9 mouse cellular contexts compared by ENCODE assay signal in the genomic region with DNA sequence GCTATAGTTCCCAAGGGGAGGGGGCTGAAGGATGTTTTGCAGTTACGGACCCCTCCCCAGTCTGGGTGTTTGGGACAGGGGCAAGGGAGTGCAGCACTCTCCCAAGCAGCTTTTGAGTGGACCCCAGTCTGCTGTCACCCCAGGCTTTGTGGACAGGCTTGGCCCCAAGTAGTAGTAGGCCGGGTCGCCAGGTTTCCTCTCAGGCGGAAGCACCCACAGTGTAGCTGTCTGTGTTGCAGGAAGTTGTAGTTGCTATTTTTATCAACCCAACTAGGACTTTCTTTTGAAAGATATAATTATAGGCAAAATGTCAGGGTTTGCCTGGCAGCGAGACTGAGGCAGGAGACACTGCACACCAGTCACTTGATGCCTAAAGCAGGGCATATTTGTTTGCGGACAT. TPM values are rescaled to one million over a fixed set of nuclear protein-coding genes. Genes with fewer than 3 reads are reported as not detected.
A peak's percentile ranks its signal among the peaks of the same experiment; 100 is the strongest.
DNase-seq lines count a peak whose midpoint lies in the region; ATAC-seq and TF ChIP-seq lines count a peak whose summit lies in the region.
"Had no signal": no experiment of that assay in that cellular context is flagged by ENCODE, and none has a peak within 500 bp of the region (broad histone marks: within the 10 kb centered on the region; RNA-seq: fewer than 3 reads in every experiment).

No protein-coding gene starts in this region.

- H3K36me3 ChIP-seq in limb, embryonic 12.5 days, result peaks cover 36% of the 10 kb centered on the region
- peaks cover 57% of the 10 kb centered on the region for H3K36me3 ChIP-seq in limb, embryonic 10.5 days
- H3K36me3 ChIP-seq in embryonic facial prominence, embryonic 12.5 days, result peaks cover 7% of the 10 kb centered on the region; the same call in 1 of the 2 replicates
- peaks cover 15% of the 10 kb centered on the region for H3K36me3 ChIP-seq in limb, embryonic 14.5 days (ENCODE audit: control insufficient read depth, insufficient read depth, low read length)
- H3K36me3 ChIP-seq in neural tube, embryonic 13.5 days, result 0 out of 2 replicates have a peak, but pooled peaks cover 4% of the 10 kb centered on the region

- H3K9ac ChIP-seq in limb, embryonic 12.5 days (replicated peaks), result no peak overlapping the region
- 0 out of 2 replicates have a peak overlapping the region, but pooled peaks have one; percentile 1 for H3K9ac ChIP-seq in embryonic facial prominence, embryonic 12.5 days
- 0 out of 2 replicates have a peak overlapping the region, but pooled peaks have one; percentile 25 for H3K9ac ChIP-seq in limb, embryonic 14.5 days (ENCODE audit: low read depth, low read length, severe bottlenecking)
- peak overlapping the region; percentile 52 for H3K9ac ChIP-seq in neural tube, embryonic 13.5 days

- H3K4me3 ChIP-seq in limb, embryonic 12.5 days (replicated peaks), result no peak overlapping the region
- H3K4me3 ChIP-seq in limb, embryonic 10.5 days, result no peak overlapping the region
- no peak overlapping the region for H3K4me3 ChIP-seq in embryonic facial prominence, embryonic 12.5 days
- no peak overlapping the region for H3K4me3 ChIP-seq in limb, embryonic 14.5 days (replicated peaks; ENCODE audit: low read length)
- H3K4me3 ChIP-seq in neural tube, embryonic 13.5 days, result no peak overlapping the region

- DNase-seq in limb, embryonic 10.5 days (ENCODE audit: low spot score), result no peak
- no peak for DNase-seq in limb, embryonic 14.5 days (ENCODE audit: low spot score)
- DNase-seq in ovary, adult 18-20 months (ENCODE audit: low spot score), result no peak
- no peak for DNase-seq in frontal cortex, postnatal 25 days (ENCODE audit: low spot score in 2 of 2)
- no peak for DNase-seq in frontal cortex, postnatal 36 days (ENCODE audit: low spot score in 2 of 2)
- DNase-seq: layer of hippocampus, postnatal 36 days had no signal

- H3K27me3 ChIP-seq in limb, embryonic 12.5 days, result no peaks in the 10 kb centered on the region
- no peaks in the 10 kb centered on the region for H3K27me3 ChIP-seq in limb, embryonic 10.5 days (ENCODE audit: low read depth, poor library complexity, severe bottlenecking)
- H3K27me3 ChIP-seq in embryonic facial prominence, embryonic 12.5 days, result no peaks in the 10 kb centered on the region
- H3K27me3 ChIP-seq in limb, embryonic 14.5 days (ENCODE audit: control insufficient read depth, insufficient read depth, low read length), result no peaks in the 10 kb centered on the region
- H3K27me3 ChIP-seq in neural tube, embryonic 13.5 days, result no peaks in the 10 kb centered on the region

- H3K27ac ChIP-seq in limb, embryonic 12.5 days, result 0 out of 2 replicates have a peak overlapping the region, but pooled peaks have one; percentile 7
- no peak overlapping the region for H3K27ac ChIP-seq in limb, embryonic 10.5 days
- H3K27ac ChIP-seq in embryonic facial prominence, embryonic 12.5 days, result no peak overlapping the region
- H3K27ac ChIP-seq in limb, embryonic 14.5 days (replicated peaks; ENCODE audit: low read depth, low read length), result no peak overlapping the region
- H3K27ac ChIP-seq in neural tube, embryonic 13.5 days (replicated peaks), result peak overlapping the region; percentile 85

- no peak overlapping the region for H3K4me2 ChIP-seq in limb, embryonic 12.5 days
- H3K4me2 ChIP-seq in embryonic facial prominence, embryonic 12.5 days (replicated peaks), result no peak overlapping the region
- H3K4me2 ChIP-seq in limb, embryonic 14.5 days (replicated peaks; ENCODE audit: low read depth, low read length, severe bottlenecking), result no peak overlapping the region
- H3K4me2 ChIP-seq in neural tube, embryonic 13.5 days, result peak overlapping the region; percentile 30

- TF ChIP-seq POLR2A in limb, embryonic 14.5 days (IDR thresholded peaks at IDR 0.05; ENCODE audit: borderline replicate concordance, extremely low read depth, insufficient read depth, insufficient read length), result no peak

- WGBS in limb, embryonic 12.5 days, result 88% methylated on average over 6 of the region's 6 CpGs
- 86% methylated on average over 6 of the region's 6 CpGs for WGBS in limb, embryonic 10.5 days
- 76% methylated on average over 6 of the region's 6 CpGs for WGBS in embryonic facial prominence, embryonic 12.5 days
- WGBS in limb, embryonic 14.5 days, result 82% methylated on average over 6 of the region's 6 CpGs
- 80% methylated on average over 6 of the region's 6 CpGs for WGBS in neural tube, embryonic 13.5 days

- no peaks in the 10 kb centered on the region for H3K9me3 ChIP-seq in limb, embryonic 12.5 days
- no peaks in the 10 kb centered on the region for H3K9me3 ChIP-seq in limb, embryonic 10.5 days (replicated peaks)
- H3K9me3 ChIP-seq in embryonic facial prominence, embryonic 12.5 days, result no peaks in the 10 kb centered on the region
- H3K9me3 ChIP-seq in limb, embryonic 14.5 days (ENCODE audit: control insufficient read depth, low read length), result no peaks in the 10 kb centered on the region
- no peaks in the 10 kb centered on the region for H3K9me3 ChIP-seq in neural tube, embryonic 13.5 days

- H3K4me1 ChIP-seq in limb, embryonic 12.5 days (replicated peaks), result peaks cover 36% of the 10 kb centered on the region
- peaks cover 25% of the 10 kb centered on the region for H3K4me1 ChIP-seq in limb, embryonic 10.5 days
- H3K4me1 ChIP-seq in embryonic facial prominence, embryonic 12.5 days, result peaks cover 37% of the 10 kb centered on the region
- H3K4me1 ChIP-seq in limb, embryonic 14.5 days (ENCODE audit: control insufficient read depth, insufficient read depth, low read length), result peaks cover 19% of the 10 kb centered on the region
- H3K4me1 ChIP-seq in neural tube, embryonic 13.5 days (replicated peaks), result peaks cover 67% of the 10 kb centered on the region

- no peak for ATAC-seq in limb, embryonic 12.5 days (ENCODE audit: insufficient number of reproducible peaks, insufficient read depth, low FRiP score, low TSS enrichment, low read depth)
- ATAC-seq in embryonic facial prominence, embryonic 12.5 days (ENCODE audit: insufficient number of reproducible peaks, insufficient read depth, low FRiP score, low TSS enrichment), result no peak
- no peak for ATAC-seq in limb, embryonic 14.5 days (ENCODE audit: low FRiP score, low read depth)
- no peak for ATAC-seq in neural tube, embryonic 13.5 days (ENCODE audit: low read depth)

RNA-seq across cellular contexts. Expression of gene Klhl25, which starts 6.9 kb away (rescaled TPM):
- 22.5 and 24.2 TPM in 2 replicates for polyA plus RNA-seq in limb, embryonic 12.5 days (2016; fragmentation: Nextera tagmentation; extraction: Ambion mirVana)
- polyA plus RNA-seq in limb, embryonic 10.5 days (2016; fragmentation: Nextera tagmentation; extraction: Ambion mirVana), result 23.5 and 26.5 TPM in 2 replicates
- 23.5 and 23.9 TPM in 2 replicates for polyA plus RNA-seq in embryonic facial prominence, embryonic 12.5 days (2016; fragmentation: Nextera tagmentation; extraction: Ambion mirVana)
- 17.2 and 20.8 TPM in 2 replicates for polyA plus RNA-seq in limb, embryonic 14.5 days (2012; rRNA removed)
- 17.9 and 19.4 TPM in 2 replicates for polyA plus RNA-seq in limb, embryonic 14.5 days (2014; fragmentation: Nextera tagmentation; extraction: Ambion mirVana)
- polyA plus RNA-seq in neural tube, embryonic 13.5 days (2015; fragmentation: Nextera tagmentation; extraction: Ambion mirVana), result 28.5 and 29.0 TPM in 2 replicates

Comparison
In these comparisons a context has a peak if more than half of its experiments do, and no peak if none do; other contexts are left out.
1. H3K27ac ChIP-seq: peak in limb, embryonic 12.5 days (single experiment) and neural tube, embryonic 13.5 days (single experiment); none in limb, embryonic 10.5 days (single experiment), embryonic facial prominence, embryonic 12.5 days (single experiment) and limb, embryonic 14.5 days (single experiment).